Mouse (Mus musculus): ENCODE data around the gene Gdpd4.

The Gdpd4 gene

DNA sequence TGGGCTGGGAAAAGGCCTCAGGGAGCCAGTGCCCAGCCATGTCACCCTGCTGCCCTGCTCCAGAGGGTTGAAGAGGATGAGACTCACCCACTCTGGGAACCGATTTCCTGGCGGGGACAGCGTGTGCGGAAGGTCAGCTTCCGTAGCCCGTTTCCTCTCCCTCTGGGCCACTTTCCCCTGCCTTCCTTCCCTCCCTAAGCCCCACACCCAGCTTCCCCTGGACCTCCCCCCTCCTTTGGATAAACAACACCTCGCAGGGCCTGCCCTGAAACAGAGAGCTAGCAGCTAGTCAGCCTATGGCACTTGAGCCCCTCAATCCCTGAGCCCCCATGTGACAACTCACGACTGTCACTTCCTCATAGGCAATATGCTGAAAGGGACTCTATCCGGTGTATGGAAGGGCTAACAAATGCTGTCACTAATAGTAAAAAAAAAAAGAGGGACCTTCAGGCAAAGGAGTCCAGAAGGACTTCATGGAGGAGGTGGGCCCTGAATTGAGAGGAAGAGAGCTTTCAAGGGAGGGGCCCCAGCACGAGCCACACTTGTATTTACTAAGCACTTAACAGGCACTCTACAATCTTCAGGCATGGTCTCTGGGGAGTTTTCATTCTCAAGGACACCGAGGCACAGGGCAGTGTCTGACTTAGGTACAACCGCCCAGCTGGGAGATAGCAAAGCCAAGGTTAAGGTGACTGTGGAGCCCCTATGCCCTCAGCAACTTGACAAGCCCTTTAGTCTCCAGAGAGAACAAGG lies 165.0 kb downstream of the Gdpd4 start:
- DNase-seq (ENCODE audit: low read depth, low spot score) = no peak

DNA sequence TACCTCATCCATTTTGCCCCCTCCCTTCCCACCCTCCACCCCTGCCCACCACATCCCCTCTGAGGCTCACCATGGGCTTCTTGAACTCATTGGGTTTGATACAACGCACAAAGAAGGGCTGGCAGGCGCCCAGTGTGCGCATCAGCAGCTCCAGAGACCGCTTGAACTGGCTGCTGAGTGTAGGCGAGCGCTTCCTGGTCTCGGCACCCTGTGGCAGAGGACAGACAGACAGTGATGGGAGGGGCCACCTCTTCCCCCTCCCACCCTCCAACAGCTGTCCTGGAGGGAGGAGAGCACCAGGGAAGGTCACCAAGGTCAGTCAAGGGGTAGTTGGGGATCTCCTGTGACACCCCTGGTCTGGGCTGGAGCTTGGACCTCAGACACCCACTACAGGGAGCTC lies 165.6 kb downstream of the Gdpd4 start:
- no peak for DNase-seq (ENCODE audit: low read depth, low spot score)

DNA sequence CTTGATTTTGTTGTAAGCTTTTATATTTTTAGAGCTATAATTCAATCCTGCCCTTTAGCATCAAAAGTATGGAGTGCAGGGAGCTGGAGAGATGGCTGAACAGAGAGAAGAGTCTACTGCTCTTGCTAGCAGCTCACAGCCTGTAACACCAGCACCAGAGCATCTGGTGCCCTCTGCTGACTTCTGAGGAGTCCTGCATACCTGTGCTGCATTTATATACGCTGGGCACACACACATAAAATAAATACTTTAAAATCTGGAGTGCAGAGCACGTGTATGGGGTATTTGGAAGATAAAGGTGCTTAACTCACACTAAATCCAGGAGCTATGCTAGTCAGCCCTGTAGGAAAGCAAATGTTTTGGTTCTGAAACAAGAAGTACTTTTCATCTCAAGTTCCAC lies 166.6 kb downstream of the Gdpd4 start:
- DNase-seq (ENCODE audit: low read depth, low spot score) = no peak

DNA sequence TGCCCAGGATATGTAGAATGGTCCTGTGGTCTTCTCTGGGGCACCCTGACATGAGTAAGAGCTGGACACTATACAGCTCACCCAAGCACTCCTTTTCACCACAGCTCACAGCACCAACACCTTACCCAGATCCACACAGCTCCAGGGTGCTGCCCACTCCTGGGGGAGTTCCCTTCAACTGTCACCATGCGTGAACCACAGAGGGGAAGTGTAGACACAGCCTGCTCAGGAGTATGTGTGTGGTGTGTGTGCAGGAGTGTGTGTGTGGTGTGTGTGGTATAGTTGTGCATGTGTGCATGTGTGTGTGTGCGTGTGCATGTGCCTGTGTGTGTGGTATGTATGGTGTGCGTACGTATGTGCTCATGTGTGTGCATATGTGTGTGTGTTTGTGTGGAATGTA lies 176.1 kb downstream of the Gdpd4 start:
- no peak for DNase-seq (ENCODE audit: low read depth, low spot score)

DNA sequence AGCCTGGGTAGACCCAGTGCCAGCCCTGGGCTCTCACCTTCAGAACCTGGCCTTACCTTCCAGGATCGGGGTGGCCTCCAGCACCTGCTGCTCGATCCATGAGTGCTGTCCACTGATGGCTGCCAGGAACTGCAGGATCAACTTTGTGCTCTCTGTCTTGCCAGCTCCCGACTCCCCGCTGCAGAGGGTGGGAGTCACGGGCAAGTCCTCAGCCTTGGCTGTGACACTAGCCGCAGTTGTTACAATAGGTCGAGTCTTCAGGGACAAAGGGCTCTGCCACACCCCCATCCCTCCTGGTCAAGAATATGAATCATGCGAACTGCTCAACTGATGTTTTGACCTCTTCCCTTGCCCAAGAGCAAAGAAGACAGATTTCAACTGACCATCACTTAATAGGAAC lies 177.8 kb downstream of the Gdpd4 start:
- no peak for DNase-seq (ENCODE audit: low read depth, low spot score)

Measured in skeletal muscle tissue, adult 2 months (tissue).